Mouse (Mus musculus) embryonic stem cell, embryonic (primary cell): ENCODE measurements around the gene BC049715.

ENCODE experiments used
- CTCF ChIA-PET, 4 experiments: fragments of 300-600 bp in 2 of 4; fragments of 350-600 bp in 2 of 4; sonication (Branson Sonifier 250); formaldehyde crosslinking; loops; one replicate each; lab custom pipeline; 2022; ENCODE audit warnings: inconsistent platforms in 2 of 4; lab: Charles Lee
- POLR2A ChIA-PET, 4 experiments: fragments of 300-600 bp in 2 of 4; fragments of 350-600 bp in 2 of 4; sonication (Branson Sonifier 250); formaldehyde crosslinking; loops; one replicate each; lab custom pipeline; 2022; ENCODE audit warnings: antibody characterized with exemption in 4 of 4, inconsistent platforms in 1 of 4; lab: Charles Lee

The BC049715 gene

GRCm38 (mm10) chr6:136854361-136854781 lies 26.9 kb downstream of the BC049715 start:
- CTCF ChIA-PET = interaction anchor here in 1 of 4 experiments (0.7 kb wide), 1 partner anchor 66 kb away, joined by 3 read pairs; no protein-coding TSS in a partner anchor
- POLR2A ChIA-PET = interaction anchor here in 2 of 4 experiments (1.9 to 3.0 kb wide), 2 partner anchors 26 to 50 kb away, joined by 12 to 14 read pairs; partner anchors contain the start of genes Hist4h4 (in 1 of the 2) and Wbp11 (in 1 of the 2)

- POLR2A ChIA-PET = interaction anchor here in 3 of 4 experiments (1.0 to 4.8 kb wide), 5 partner anchors 8 to 315 kb away, joined by 4 to 33 read pairs (median 5); partner anchors contain the start of genes Hist4h4 (in 3 of the 3) and Rerg (in 1 of the 3)
- CTCF ChIA-PET = interaction anchor here in 1 of 4 experiments (3.1 kb wide), 1 partner anchor 8 kb away, joined by 17 read pairs; no protein-coding TSS in a partner anchor
Observed at GRCm38 (mm10) chr6:136855183-136855582, 27.8 kb downstream of the BC049715 start.

GRCm38 (mm10) chr6:136856071-136856636 lies 28.7 kb downstream of the BC049715 start:
- POLR2A ChIA-PET = interaction anchor here in 3 of 4 experiments (0.6 to 4.8 kb wide), 9 partner anchors 9 to 314 kb away, joined by 3 to 33 read pairs (median 5); partner anchors contain the start of genes Hist4h4 (in 3 of the 3), Wbp11 (in 2 of the 3), BC049715 (in 1 of the 3) and Rerg (in 1 of the 3)
- CTCF ChIA-PET = interaction anchor here in 3 of 4 experiments (0.7 to 3.1 kb wide), 4 partner anchors 8 to 9 kb away, joined by 4 to 17 read pairs (median 10); no protein-coding TSS in a partner anchor

GRCm38 (mm10) chr6:136857186-136857872 lies 29.9 kb downstream of the BC049715 start, which contains the start of gene Art4:
Art4 (minus strand) TSS chr6:136857733.
- POLR2A ChIA-PET = interaction anchor here in 3 of 4 experiments (0.7 to 4.8 kb wide), 8 partner anchors 18 to 100 kb away, joined by 3 to 33 read pairs (median 4); partner anchors contain the start of genes Hist4h4 (in 3 of the 3), BC049715 (in 1 of the 3) and Wbp11 (in 1 of the 3)
- CTCF ChIA-PET = interaction anchor here in 2 of 4 experiments (1.1 to 3.1 kb wide), 4 partner anchors 10 to 123 kb away, joined by 3 to 17 read pairs (median 10); no protein-coding TSS in a partner anchor

GRCm38 (mm10) chr6:136857873-136858260 lies 30.4 kb downstream of the BC049715 start:
- ChIA-PET CTCF (interaction anchor here in 2 of 4 experiments (1.1 to 3.1 kb wide), 4 partner anchors 10 to 122 kb away, joined by 3 to 17 read pairs (median 10); no protein-coding TSS in a partner anchor), POLR2A (interaction anchor here in 3 of 4 experiments (0.6 to 4.8 kb wide), 5 partner anchors 18 to 54 kb away, joined by 3 to 33 read pairs (median 3); partner anchors contain the start of gene Hist4h4 (in 3 of the 3))

GRCm38 (mm10) chr6:136858420-136858819 lies 31.0 kb downstream of the BC049715 start:
- CTCF ChIA-PET = interaction anchor here in 3 of 4 experiments (0.5 to 3.1 kb wide), 5 partner anchors 11 to 142 kb away, joined by 3 to 17 read pairs (median 5); no protein-coding TSS in a partner anchor
- POLR2A ChIA-PET = interaction anchor here in 3 of 4 experiments (0.6 to 4.8 kb wide), 5 partner anchors 18 to 54 kb away, joined by 3 to 33 read pairs (median 3); partner anchors contain the start of gene Hist4h4 (in 3 of the 3)

GRCm38 (mm10) chr6:136861020-136861419 lies 33.6 kb downstream of the BC049715 start:
- POLR2A ChIA-PET = interaction anchor here in 2 of 4 experiments (0.5 to 1.4 kb wide), 3 partner anchors 33 to 119 kb away, joined by 3 to 7 read pairs (median 3); partner anchors contain the start of genes Hist4h4 (in 1 of the 2) and Wbp11 (in 1 of the 2)
- CTCF ChIA-PET = interaction anchor here (0.5 to 3.7 kb wide), 24 partner anchors 11 to 898 kb away, joined by 3 to 16 read pairs (median 4); no protein-coding TSS in a partner anchor

GRCm38 (mm10) chr6:136865360-136865759 lies 37.9 kb downstream of the BC049715 start:
- POLR2A ChIA-PET = interaction anchor here in 1 of 4 experiments (1.6 kb wide), 1 partner anchor 61 kb away, joined by 5 read pairs; the partner anchor contains the start of gene Hist4h4
- CTCF ChIA-PET = interaction anchor here in 2 of 4 experiments (0.7 to 1.3 kb wide), 3 partner anchors 18 to 115 kb away, joined by 3 read pairs; no protein-coding TSS in a partner anchor

GRCm38 (mm10) chr6:136866150-136866549 lies 38.7 kb downstream of the BC049715 start:
- ChIA-PET CTCF (interaction anchor here in 1 of 4 experiments (0.7 to 1.3 kb wide), 2 partner anchors 19 to 41 kb away, joined by 3 read pairs; no protein-coding TSS in a partner anchor), POLR2A (interaction anchor here in 2 of 4 experiments (0.7 to 1.6 kb wide), 3 partner anchors 62 to 100 kb away, joined by 3 to 7 read pairs (median 5); partner anchors contain the start of gene Hist4h4 (in 1 of the 2))

- POLR2A ChIA-PET = interaction anchor here in 1 of 4 experiments (1.3 kb wide), 1 partner anchor 65 kb away, joined by 8 read pairs; the partner anchor contains the start of gene Hist4h4
- CTCF ChIA-PET = no interaction called here
Observed at GRCm38 (mm10) chr6:136868921-136869320, 41.5 kb downstream of the BC049715 start.

GRCm38 (mm10) chr6:136874599-136874998 lies 47.2 kb downstream of the BC049715 start:
- CTCF ChIA-PET = no interaction called here
- POLR2A ChIA-PET = interaction anchor here in 2 of 4 experiments (0.8 to 1.3 kb wide), 2 partner anchors 47 to 70 kb away, joined by 3 read pairs; partner anchors contain the start of genes Hist4h4 (in 1 of the 2) and Wbp11 (in 1 of the 2)

GRCm38 (mm10) chr6:136875670-136876069 lies 48.2 kb downstream of the BC049715 start, which contains the start of gene Mgp:
Mgp (minus strand) TSS chr6:136875823.
- POLR2A ChIA-PET = interaction anchor here in 1 of 4 experiments (0.6 to 1.3 kb wide), 3 partner anchors 17 to 775 kb away, joined by 3 to 4 read pairs (median 3); partner anchors contain the start of gene Hist4h4
- CTCF ChIA-PET = interaction anchor here in 1 of 4 experiments (0.9 kb wide), 1 partner anchor 28 kb away, joined by 3 read pairs; no protein-coding TSS in a partner anchor

GRCm38 (mm10) chr6:136881678-136882077 lies 54.3 kb downstream of the BC049715 start:
- POLR2A ChIA-PET = interaction anchor here in 3 of 4 experiments (0.6 to 1.2 kb wide), 5 partner anchors 13 to 78 kb away, joined by 3 to 6 read pairs (median 4); partner anchors contain the start of genes H2afj (in 1 of the 3) and Hist4h4 (in 1 of the 3)
- CTCF ChIA-PET = interaction anchor here in 2 of 4 experiments (0.6 kb wide), 2 partner anchors 47 to 310 kb away, joined by 3 read pairs; no protein-coding TSS in a partner anchor

GRCm38 (mm10) chr6:136883431-136883915 lies 56.0 kb downstream of the BC049715 start:
- ChIA-PET CTCF (interaction anchor here in 1 of 4 experiments (0.6 kb wide), 1 partner anchor 505 kb away, joined by 3 read pairs; no protein-coding TSS in a partner anchor), POLR2A (interaction anchor here in 1 of 4 experiments (0.8 kb wide), 1 partner anchor 24 kb away, joined by 3 read pairs; no protein-coding TSS in a partner anchor)

- ChIA-PET POLR2A (interaction anchor here in 2 of 4 experiments (0.8 to 1.7 kb wide), 3 partner anchors 23 to 80 kb away, joined by 3 read pairs; no protein-coding TSS in a partner anchor), CTCF (interaction anchor here in 1 of 4 experiments (0.6 kb wide), 1 partner anchor 505 kb away, joined by 3 read pairs; no protein-coding TSS in a partner anchor)
Observed at GRCm38 (mm10) chr6:136883961-136884360, 56.5 kb downstream of the BC049715 start.

- CTCF ChIA-PET = interaction anchor here in 1 of 4 experiments (0.7 kb wide), 1 partner anchor 174 kb away, joined by 4 read pairs; no protein-coding TSS in a partner anchor
- POLR2A ChIA-PET = interaction anchor here in 2 of 4 experiments (1.1 to 1.7 kb wide), 2 partner anchors 45 to 81 kb away, joined by 3 read pairs; no protein-coding TSS in a partner anchor
Observed at GRCm38 (mm10) chr6:136884766-136885165, 57.3 kb downstream of the BC049715 start.
